Mouse (Mus musculus) limb, embryonic 15.5 days (tissue): ENCODE results near the gene Prmt2. TPM values are rescaled to one million over a fixed set of nuclear protein-coding genes. Genes with fewer than 3 reads are reported as not detected.

ENCODE experiments used
- microRNA counts: library from miRNA; unstranded; fragments of <30 nt; microRNA quantifications from one replicate; lab custom pipeline; 2016
- microRNA-seq: library from miRNA; unstranded; fragments of <30 nt; microRNA quantifications from one replicate; pipeline ENCODE4, GENCODE M21; 2016
- polyA plus RNA-seq: library from polyadenylated mRNA; unstranded; fragments of >200 nt; fragmentation: Nextera tagmentation; extraction: Ambion mirVana; gene quantifications from 2 replicates; pipeline ENCODE4 v1.2.1, GENCODE M21; 2015

Gene Prmt2
- polyA plus RNA-seq, 1 experiment from 2014 or later = 53.6 TPM

MicroRNAs within 50 kb of the gene (microRNA counts, 519-probe panel; counts per million panel counts)
- microRNA mmu-miR-678 (lab: Ali Mortazavi, UCI) = 1,588 counts per million, percentile 18 among the panel's probes with 10 or more counts

Small RNA genes within 50 kb of the gene (microRNA-seq; reads per million reads assigned to microRNA genes)
- not detected for gene Mir678

Other genes with a start within 250 kb of the Prmt2 start
- gene Zfp280b, start 205.2 kb downstream of the Prmt2 start, polyA plus RNA-seq = 15.5 and 15.9 TPM in 2 replicates
- gene Slc5a4b, start 126.9 kb downstream of the Prmt2 start, polyA plus RNA-seq = not detected in 2 replicates
- not detected in 2 replicates for gene Slc5a4a, start 90.4 kb downstream of the Prmt2 start, polyA plus RNA-seq
- gene S100b, start 16.0 kb upstream of the Prmt2 start, polyA plus RNA-seq = 9.5 and 11.7 TPM in 2 replicates
- 13.7 and 14.8 TPM in 2 replicates for gene Dip2a, start 107.4 kb upstream of the Prmt2 start, polyA plus RNA-seq
- not detected in 2 replicates for gene AC141477.1, start 202.6 kb upstream of the Prmt2 start, polyA plus RNA-seq
- 14.6 and 14.8 TPM in 2 replicates for gene Pcnt, start 204.9 kb upstream of the Prmt2 start, polyA plus RNA-seq
- not detected in 2 replicates for gene 2610028H24Rik, start 211.2 kb upstream of the Prmt2 start, polyA plus RNA-seq
- gene Mcm3ap, start 231.1 kb upstream of the Prmt2 start, polyA plus RNA-seq = 43.9 and 47.9 TPM in 2 replicates
- gene Ybey, start 231.2 kb upstream of the Prmt2 start, polyA plus RNA-seq = 5.6 and 5.9 TPM in 2 replicates